Mouse (Mus musculus): Measurements from ENCODE around the gene Git2. TPM values are rescaled to one million over a fixed set of nuclear protein-coding genes. Genes with fewer than 3 reads are reported as not detected.
A peak's percentile ranks its signal among the peaks of the same experiment; 100 is the strongest.

The Git2 gene
- polyA plus RNA-seq, 1 experiment: 71.6 TPM

DNA sequence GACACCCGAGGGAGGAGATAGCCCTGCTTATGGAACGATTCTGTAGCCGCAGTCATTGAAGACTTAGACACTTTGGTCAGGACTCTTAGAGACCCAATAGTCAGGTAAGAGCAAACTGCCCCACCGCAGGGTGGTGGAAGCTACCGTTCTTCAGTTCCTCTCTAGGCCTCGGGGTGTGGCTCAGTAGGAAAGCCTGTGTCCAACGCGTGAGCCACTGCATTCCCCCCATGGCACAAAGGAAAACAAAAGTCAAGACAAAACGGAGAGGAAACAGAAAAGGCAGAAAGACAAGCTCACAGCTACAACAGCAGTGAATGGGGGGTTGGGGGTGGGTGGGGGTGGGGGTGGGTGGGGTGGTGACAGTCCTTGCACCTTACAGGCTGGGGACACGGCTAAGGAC is 22.9 kb downstream of the Git2 start:
- DNase-seq (ENCODE audit: low read depth in 1 of 2, low spot score in 2 of 2): no peak
- H3K36me3 ChIP-seq (ENCODE audit: control insufficient read depth, insufficient read depth, low read length): peaks cover 60% of the 10 kb centered on the region
- H3K27me3 ChIP-seq (ENCODE audit: control insufficient read depth, insufficient read depth, low read length): no peaks in the 10 kb centered on the region
- no peak overlapping the region for H3K4me3 ChIP-seq (ENCODE audit: extremely low read depth, insufficient read depth, insufficient read length)
- no peak for TF ChIP-seq CTCF (IDR thresholded peaks at IDR 0.05; ENCODE audit: extremely low read depth, insufficient read depth, insufficient read length, insufficient replicate concordance)
- no peak for TF ChIP-seq POLR2A (IDR thresholded peaks at IDR 0.05; ENCODE audit: low read depth, low read length)
- H3K27ac ChIP-seq (ENCODE audit: insufficient read depth, low read length): no peak overlapping the region
- WGBS: 90% methylated on average over 10 of the region's 10 CpGs
- no peaks in the 10 kb centered on the region for H3K4me1 ChIP-seq (ENCODE audit: control insufficient read depth, insufficient read depth, insufficient read length)

GRCm38 (mm10) chr5:114750325-114750724 is 25.0 kb downstream of the Git2 start:
- peaks cover 56% of the 10 kb centered on the region for H3K36me3 ChIP-seq (ENCODE audit: control insufficient read depth, insufficient read depth, low read length)

GRCm38 (mm10) chr5:114747521-114747920 is 27.8 kb downstream of the Git2 start:
- Histone ChIP-seq H3K4me1 (ENCODE audit: control insufficient read depth, insufficient read depth, insufficient read length) (peaks cover 5% of the 10 kb centered on the region; the same call in 1 of the 2 replicates), H3K27me3 (ENCODE audit: control insufficient read depth, insufficient read depth, low read length) (no peaks in the 10 kb centered on the region)
- no peak for DNase-seq (ENCODE audit: low read depth in 1 of 2, low spot score in 2 of 2)

More at GRCm38 (mm10) chr5:114750325-114750724, 25.0 kb downstream of the Git2 start:
- Histone ChIP-seq H3K4me1 (ENCODE audit: control insufficient read depth, insufficient read depth, insufficient read length) (peaks cover 5% of the 10 kb centered on the region; the same call in 1 of the 2 replicates), H3K4me3 (ENCODE audit: extremely low read depth, insufficient read depth, insufficient read length) (no peak overlapping the region), H3K27ac (ENCODE audit: insufficient read depth, low read length) (no peak overlapping the region), H3K27me3 (ENCODE audit: control insufficient read depth, insufficient read depth, low read length) (no peaks in the 10 kb centered on the region)
- TF ChIP-seq POLR2A (IDR thresholded peaks at IDR 0.05; ENCODE audit: low read depth, low read length): no peak
- TF ChIP-seq CTCF (IDR thresholded peaks at IDR 0.05; ENCODE audit: extremely low read depth, insufficient read depth, insufficient read length, insufficient replicate concordance): no peak
- WGBS: 94% methylated on average over 10 of the region's 10 CpGs
- no peak for DNase-seq (ENCODE audit: low read depth in 1 of 2, low spot score in 2 of 2)

GRCm38 (mm10) chr5:114746886-114747285 is 28.4 kb downstream of the Git2 start:
- Histone ChIP-seq H3K4me3 (ENCODE audit: extremely low read depth, insufficient read depth, insufficient read length) (no peak overlapping the region), H3K36me3 (ENCODE audit: control insufficient read depth, insufficient read depth, low read length) (peaks cover 63% of the 10 kb centered on the region), H3K4me1 (ENCODE audit: control insufficient read depth, insufficient read depth, insufficient read length) (peaks cover 5% of the 10 kb centered on the region; the same call in 1 of the 2 replicates), H3K27me3 (ENCODE audit: control insufficient read depth, insufficient read depth, low read length) (no peaks in the 10 kb centered on the region), H3K27ac (ENCODE audit: insufficient read depth, low read length) (peak overlapping the region; percentile 26)
- WGBS: 65% methylated on average over 4 of the region's 4 CpGs
- TF ChIP-seq CTCF (IDR thresholded peaks at IDR 0.05; ENCODE audit: extremely low read depth, insufficient read depth, insufficient read length, insufficient replicate concordance) (no peak), POLR2A (IDR thresholded peaks at IDR 0.05; ENCODE audit: low read depth, low read length) (no peak)
- DNase-seq (ENCODE audit: low read depth in 1 of 2, low spot score in 2 of 2): no peak

More at GRCm38 (mm10) chr5:114747521-114747920, 27.8 kb downstream of the Git2 start:
- 73% methylated on average over 5 of the region's 5 CpGs for WGBS
- peaks cover 61% of the 10 kb centered on the region for H3K36me3 ChIP-seq (ENCODE audit: control insufficient read depth, insufficient read depth, low read length)
- no peak overlapping the region for H3K27ac ChIP-seq (ENCODE audit: insufficient read depth, low read length)
- no peak for TF ChIP-seq POLR2A (IDR thresholded peaks at IDR 0.05; ENCODE audit: low read depth, low read length)
- TF ChIP-seq CTCF (IDR thresholded peaks at IDR 0.05; ENCODE audit: extremely low read depth, insufficient read depth, insufficient read length, insufficient replicate concordance): no peak
- H3K4me3 ChIP-seq (ENCODE audit: extremely low read depth, insufficient read depth, insufficient read length): no peak overlapping the region

GRCm38 (mm10) chr5:114745581-114745980 is 29.7 kb downstream of the Git2 start:
- H3K27ac ChIP-seq (ENCODE audit: insufficient read depth, low read length): no peak overlapping the region
- no peak overlapping the region for H3K4me3 ChIP-seq (ENCODE audit: extremely low read depth, insufficient read depth, insufficient read length)
- H3K36me3 ChIP-seq (ENCODE audit: control insufficient read depth, insufficient read depth, low read length): peaks cover 59% of the 10 kb centered on the region
- H3K27me3 ChIP-seq (ENCODE audit: control insufficient read depth, insufficient read depth, low read length): no peaks in the 10 kb centered on the region
- peaks cover 5% of the 10 kb centered on the region; the same call in 1 of the 2 replicates for H3K4me1 ChIP-seq (ENCODE audit: control insufficient read depth, insufficient read depth, insufficient read length)
- TF ChIP-seq CTCF (IDR thresholded peaks at IDR 0.05; ENCODE audit: extremely low read depth, insufficient read depth, insufficient read length, insufficient replicate concordance): no peak
- no peak for TF ChIP-seq POLR2A (IDR thresholded peaks at IDR 0.05; ENCODE audit: low read depth, low read length)
- peak in 1 of 2 experiments; percentile 27 for DNase-seq (ENCODE audit: low read depth in 1 of 2, low spot score in 2 of 2)
- 65% methylated on average over 5 of the region's 5 CpGs for WGBS

DNA sequence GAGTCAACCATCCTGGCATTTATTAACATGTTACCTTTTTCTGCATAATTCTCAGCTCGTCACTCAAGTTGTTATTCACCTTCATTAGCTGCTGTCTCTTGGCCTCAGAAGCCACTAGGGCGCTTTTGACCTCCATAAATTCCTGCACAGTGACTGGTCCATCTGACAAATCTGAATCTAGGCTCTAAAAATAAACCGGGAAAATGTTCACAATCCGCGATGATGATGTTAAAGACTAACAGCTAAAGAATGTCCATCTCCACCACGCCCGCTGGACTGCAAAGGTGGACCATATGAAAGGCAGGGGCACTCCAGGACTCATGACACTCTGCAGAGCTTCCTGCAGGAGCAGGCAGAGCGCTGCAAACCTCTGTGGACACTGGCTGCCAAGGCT is 31.6 kb downstream of the Git2 start:
- no peak overlapping the region for H3K4me3 ChIP-seq (ENCODE audit: extremely low read depth, insufficient read depth, insufficient read length)
- no peaks in the 10 kb centered on the region for H3K27me3 ChIP-seq (ENCODE audit: control insufficient read depth, insufficient read depth, low read length)
- H3K36me3 ChIP-seq (ENCODE audit: control insufficient read depth, insufficient read depth, low read length): peaks cover 56% of the 10 kb centered on the region
- H3K4me1 ChIP-seq (ENCODE audit: control insufficient read depth, insufficient read depth, insufficient read length): peaks cover 5% of the 10 kb centered on the region; the same call in 1 of the 2 replicates
- H3K27ac ChIP-seq (ENCODE audit: insufficient read depth, low read length): no peak overlapping the region
- no peak for DNase-seq (ENCODE audit: low read depth in 1 of 2, low spot score in 2 of 2)
- WGBS: 95% methylated on average over 8 of the region's 8 CpGs
- no peak for TF ChIP-seq POLR2A (IDR thresholded peaks at IDR 0.05; ENCODE audit: low read depth, low read length)
- no peak for TF ChIP-seq CTCF (IDR thresholded peaks at IDR 0.05; ENCODE audit: extremely low read depth, insufficient read depth, insufficient read length, insufficient replicate concordance)

DNA sequence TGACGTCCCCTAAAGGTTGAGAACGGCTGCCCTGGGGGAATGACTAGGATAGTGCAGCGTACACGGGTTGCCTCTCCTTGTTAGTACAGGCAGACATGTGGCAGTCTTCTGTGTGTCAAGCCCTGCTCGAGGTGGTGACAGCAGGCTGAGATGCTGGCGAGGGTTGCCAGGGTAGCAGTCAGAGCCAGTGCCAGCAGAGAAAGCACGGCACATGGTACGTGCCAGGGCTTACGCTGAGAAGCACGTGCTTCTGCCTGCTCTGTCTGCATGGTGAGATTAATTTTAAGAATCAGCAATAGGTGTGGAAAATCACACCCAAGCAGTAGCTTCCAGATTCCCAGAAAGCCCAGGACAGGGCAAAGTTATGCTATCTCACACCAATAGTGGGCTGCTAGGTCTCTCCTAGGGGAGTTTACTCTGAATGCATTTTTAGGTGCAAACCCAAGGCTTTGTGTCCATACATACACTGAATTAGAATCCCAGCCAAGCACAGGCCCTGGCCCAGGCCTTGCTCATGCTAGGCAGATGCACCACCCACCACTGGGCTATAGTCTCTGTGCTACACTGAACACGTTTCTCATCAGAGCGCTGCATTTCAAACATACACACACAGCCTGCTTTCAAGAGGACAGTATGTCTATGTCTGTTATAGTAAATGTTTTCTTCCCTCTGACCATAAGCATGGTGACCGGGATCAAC is 32.2 kb downstream of the Git2 start:
- Histone ChIP-seq H3K4me1 (ENCODE audit: control insufficient read depth, insufficient read depth, insufficient read length) (peaks cover 5% of the 10 kb centered on the region; the same call in 1 of the 2 replicates), H3K27me3 (ENCODE audit: control insufficient read depth, insufficient read depth, low read length) (no peaks in the 10 kb centered on the region), H3K4me3 (ENCODE audit: extremely low read depth, insufficient read depth, insufficient read length) (no peak overlapping the region), H3K27ac (ENCODE audit: insufficient read depth, low read length) (no peak overlapping the region), H3K36me3 (ENCODE audit: control insufficient read depth, insufficient read depth, low read length) (peaks cover 58% of the 10 kb centered on the region)
- DNase-seq (ENCODE audit: low read depth in 1 of 2, low spot score in 2 of 2): no peak
- TF ChIP-seq CTCF (IDR thresholded peaks at IDR 0.05; ENCODE audit: extremely low read depth, insufficient read depth, insufficient read length, insufficient replicate concordance) (no peak), POLR2A (IDR thresholded peaks at IDR 0.05; ENCODE audit: low read depth, low read length) (no peak)
- 96% methylated on average over 13 of the region's 13 CpGs for WGBS
